In genomic region chr2:152092927-152093326, GRCm38 (mm10) we compare ENCODE assay signal across 10 mouse cellular contexts. TPM values are rescaled to one million over a fixed set of nuclear protein-coding genes. Genes with fewer than 3 reads are reported as not detected.
DNase-seq lines count a peak whose midpoint lies in the region; ATAC-seq and TF ChIP-seq lines count a peak whose summit lies in the region.
"Had no signal": no experiment of that assay in that cellular context is flagged by ENCODE, and none has a peak within 500 bp of the region (broad histone marks: within the 10 kb centered on the region; RNA-seq: fewer than 3 reads in every experiment).

No protein-coding gene starts in this region.

- no peak overlapping the region for H3K27ac ChIP-seq in testis, adult 2 months (ENCODE audit: control insufficient read depth, insufficient read depth, low read depth, low read length)
- H3K27ac ChIP-seq in liver, embryonic 14.5 days: no peak overlapping the region

- no peaks in the 10 kb centered on the region for H3K36me3 ChIP-seq in testis, adult 2 months (ENCODE audit: control insufficient read depth, insufficient read depth, low read length)
- H3K36me3 ChIP-seq in liver, embryonic 14.5 days (replicated peaks; ENCODE audit: control insufficient read depth, insufficient read depth, low read depth): no peaks in the 10 kb centered on the region

- peak overlapping the region; percentile 40 for H3K4me2 ChIP-seq in liver, embryonic 14.5 days (ENCODE audit: low read depth)

- no peak for TF ChIP-seq CTCF in testis, adult 2 months (IDR thresholded peaks at IDR 0.05; ENCODE audit: control insufficient read depth, insufficient read depth, insufficient replicate concordance, low read depth, low read length)
- 0 out of 2 replicates have a peak, but pooled peaks have one; percentile 11 for TF ChIP-seq CTCF in liver, embryonic 14.5 days (IDR thresholded peaks at IDR 0.05; ENCODE audit: low read depth)

- H3K4me1 ChIP-seq in testis, adult 2 months (ENCODE audit: control insufficient read depth, insufficient read depth, low read length): peaks cover 16% of the 10 kb centered on the region
- no peaks in the 10 kb centered on the region for H3K4me1 ChIP-seq in liver, embryonic 14.5 days (replicated peaks; ENCODE audit: control insufficient read depth in 2 of 2, insufficient read depth in 2 of 2, low read length in 1 of 2)

- H3K9ac ChIP-seq in liver, embryonic 14.5 days (replicated peaks): no peak overlapping the region

- no peaks in the 10 kb centered on the region for H3K9me3 ChIP-seq in liver, embryonic 14.5 days (ENCODE audit: control insufficient read depth, low read length)

- no peak for TF ChIP-seq POLR2A in testis, adult 2 months (IDR thresholded peaks at IDR 0.05; ENCODE audit: control insufficient read depth, low read depth, low read length)

- H3K27me3 ChIP-seq in testis, adult 2 months (ENCODE audit: control insufficient read depth, insufficient read depth, low read length): no peaks in the 10 kb centered on the region
- H3K27me3 ChIP-seq in liver, embryonic 14.5 days (ENCODE audit: control insufficient read depth, insufficient read depth, low read length): peaks cover 53% of the 10 kb centered on the region

- peak; percentile 47 for DNase-seq in embryo, embryonic 10.5 days (ENCODE audit: low spot score)
- no peak for DNase-seq in embryo, embryonic 10 days (ENCODE audit: low spot score)
- no peak for DNase-seq in testis, postnatal 10 days (ENCODE audit: low spot score)
- no peak for DNase-seq in liver, embryonic 14.5 days (ENCODE audit: low read depth in 3 of 3, low spot score in 3 of 3)
- DNase-seq: adrenal gland, adult 8-10 months had no signal

- WGBS in liver, embryonic 14.5 days (ENCODE audit: insufficient replicate concordance): 4% methylated on average over 45 of the region's 45 CpGs

- ATAC-seq in liver, embryonic 14.5 days (ENCODE audit: insufficient read depth): no peak
- ATAC-seq in megakaryocyte-erythroid progenitor cell, adult 5-6 weeks (replicated peaks; ENCODE audit: low FRiP score, low TSS enrichment, poor library complexity, severe bottlenecking): no peak
- no peak for ATAC-seq in erythroblast, adult 5-6 weeks (replicated peaks; ENCODE audit: low FRiP score, poor library complexity, severe bottlenecking)
- ATAC-seq in CD4-positive, CD25-positive, alpha-beta regulatory T cell, adult 4 months: no peak

- TF ChIP-seq EP300 in liver, embryonic 14.5 days (IDR thresholded peaks at IDR 0.05; ENCODE audit: low read depth): no peak

- H3K4me3 ChIP-seq in testis, adult 2 months (ENCODE audit: control insufficient read depth, low read depth, low read length): peak overlapping the region; percentile 66
- H3K4me3 ChIP-seq in liver, embryonic 14.5 days (ENCODE audit: insufficient read depth in 1 of 2, low read depth in 2 of 2, low read length in 2 of 2): peak overlapping the region in 1 of 2 experiments; percentile 38; a peak in 2 of 4 replicates
- H3K4me3 ChIP-seq: myocyte had no signal

RNA-seq across cellular contexts. Expression of gene Scrt2, which starts 11.6 kb away (rescaled TPM):
- polyA plus RNA-seq in testis, adult 2 months (2012; rRNA removed): 0.19 and 0.21 TPM in 2 replicates
- 0.01 and 0.08 TPM in 2 replicates for polyA plus RNA-seq in liver, embryonic 14.5 days (2012; rRNA removed)
- polyA plus RNA-seq in liver, embryonic 14.5 days (2014; fragmentation: Nextera tagmentation; extraction: Ambion mirVana): not detected in 2 replicates
- not detected in 2 replicates for total RNA-seq in megakaryocyte-erythroid progenitor cell, adult 5-6 weeks (2014; fragmentation: Nextera tagmentation)
- total RNA-seq in megakaryocyte-erythroid progenitor cell, adult 5-6 weeks (2017): not detected in 2 replicates
- not detected in 2 replicates for total RNA-seq in erythroblast, adult 5-6 weeks (2015; ENCODE audit: low replicate concordance)
- not detected in 2 replicates for total RNA-seq in erythroblast, adult 5-6 weeks (2017; ENCODE audit: low replicate concordance)
- not detected for polyA plus RNA-seq in CD4-positive, CD25-positive, alpha-beta regulatory T cell, adult 4 months (2017; shearing (Covaris generic))
- polyA plus RNA-seq: myocyte had no signal

RNA-seq across cellular contexts. Expression of gene Srxn1, which starts 12.4 kb away (rescaled TPM):
- 131 and 135 TPM in 2 replicates for polyA plus RNA-seq in testis, adult 2 months (2012; rRNA removed)
- 11.0 and 13.3 TPM in 2 replicates for polyA plus RNA-seq in liver, embryonic 14.5 days (2012; rRNA removed)
- 10.6 and 13.5 TPM in 2 replicates for polyA plus RNA-seq in liver, embryonic 14.5 days (2014; fragmentation: Nextera tagmentation; extraction: Ambion mirVana)
- total RNA-seq in megakaryocyte-erythroid progenitor cell, adult 5-6 weeks (2014; fragmentation: Nextera tagmentation): 2.2 and 2.6 TPM in 2 replicates
- 5.8 and 14.0 TPM in 2 replicates for total RNA-seq in megakaryocyte-erythroid progenitor cell, adult 5-6 weeks (2017)
- total RNA-seq in erythroblast, adult 5-6 weeks (2015; ENCODE audit: low replicate concordance): 3.5 and 6.7 TPM in 2 replicates
- total RNA-seq in erythroblast, adult 5-6 weeks (2017; ENCODE audit: low replicate concordance): 8.4 and 9.5 TPM in 2 replicates
- 1 to 10 TPM; 2.2 to 3.0 TPM for polyA plus RNA-seq in CD4-positive, CD25-positive, alpha-beta regulatory T cell, adult 4 months (2017; shearing (Covaris generic))

RNA-seq across cellular contexts. Expression of gene Tcf15, which starts 50.4 kb away (rescaled TPM):
- polyA plus RNA-seq in testis, adult 2 months (2012; rRNA removed): 0.53 and 0.96 TPM in 2 replicates
- 0.11 and 0.17 TPM in 2 replicates for polyA plus RNA-seq in liver, embryonic 14.5 days (2012; rRNA removed)
- polyA plus RNA-seq in liver, embryonic 14.5 days (2014; fragmentation: Nextera tagmentation; extraction: Ambion mirVana): not detected in 2 replicates
- total RNA-seq in megakaryocyte-erythroid progenitor cell, adult 5-6 weeks (2014; fragmentation: Nextera tagmentation): 1.0 TPM in 1 of 2 replicates, not detected in the other
- total RNA-seq in megakaryocyte-erythroid progenitor cell, adult 5-6 weeks (2017): 2.1 and 4.3 TPM in 2 replicates
- total RNA-seq in erythroblast, adult 5-6 weeks (2015; ENCODE audit: low replicate concordance): not detected in 2 replicates
- not detected in 2 replicates for total RNA-seq in erythroblast, adult 5-6 weeks (2017; ENCODE audit: low replicate concordance)
- not detected for polyA plus RNA-seq in CD4-positive, CD25-positive, alpha-beta regulatory T cell, adult 4 months (2017; shearing (Covaris generic))
- polyA plus RNA-seq: myocyte had no signal
